Mouse (Mus musculus) adrenal gland, postnatal 25 days (tissue): ENCODE results near the gene Robo2. TPM values are rescaled to one million over a fixed set of nuclear protein-coding genes. Genes with fewer than 3 reads are reported as not detected.
"Not testable (repeated sequence)": the region's sequence is repeated elsewhere in the genome, so short reads cannot be mapped to it uniquely, and the experiment has no call there.

Experiments used
- DNase-seq: peaks from one replicate; pipeline ENCODE4 v3.0.0; 2021; ENCODE audit warnings: mixed read lengths
- total RNA-seq: library from RNA; stranded (reverse); gene quantifications from 2 replicates; pipeline ENCODE4 v1.2.3, GENCODE M21; 2021

The Robo2 gene
- total RNA-seq, 1 experiment from 2014 or later = 4.3 TPM

- DNase-seq = no peak
Observed at GRCm38 (mm10) chr16:74200024-74200703, 211.5 kb downstream of the Robo2 start.

GRCm38 (mm10) chr16:74192979-74193554 is 218.6 kb downstream of the Robo2 start:
- no peak for DNase-seq

- no peak for DNase-seq
Observed at GRCm38 (mm10) chr16:74191621-74192020, 220.0 kb downstream of the Robo2 start.

- DNase-seq = peak; percentile 2
Observed at GRCm38 (mm10) chr16:74182509-74183113, 229.0 kb downstream of the Robo2 start.

GRCm38 (mm10) chr16:74172673-74173072 is 239.0 kb downstream of the Robo2 start:
- no peak for DNase-seq

- DNase-seq = no peak
Observed at GRCm38 (mm10) chr16:74169642-74170041, 242.0 kb downstream of the Robo2 start.

GRCm38 (mm10) chr16:74169121-74169520 is 242.5 kb downstream of the Robo2 start:
- no peak for DNase-seq

GRCm38 (mm10) chr16:74167832-74168231 is 243.8 kb downstream of the Robo2 start:
- peak; percentile 2 for DNase-seq

- no peak for DNase-seq
Observed at GRCm38 (mm10) chr16:74162041-74162440, 249.6 kb downstream of the Robo2 start.

GRCm38 (mm10) chr16:74159189-74159588 is 252.4 kb downstream of the Robo2 start:
- DNase-seq = no peak

- no peak for DNase-seq
Observed at GRCm38 (mm10) chr16:74136181-74136580, 275.4 kb downstream of the Robo2 start.

GRCm38 (mm10) chr16:74132833-74133232 is 278.8 kb downstream of the Robo2 start:
- DNase-seq = peak; percentile 29

- no peak for DNase-seq
Observed at GRCm38 (mm10) chr16:74131370-74131769, 280.3 kb downstream of the Robo2 start.

- DNase-seq = no peak
Observed at GRCm38 (mm10) chr16:74128443-74128983, 283.1 kb downstream of the Robo2 start.

- no peak for DNase-seq
Observed at GRCm38 (mm10) chr16:74113155-74113554, 298.5 kb downstream of the Robo2 start.

- DNase-seq = no peak
Observed at GRCm38 (mm10) chr16:74111101-74111500, 300.5 kb downstream of the Robo2 start.

GRCm38 (mm10) chr16:74104449-74104848 is 307.2 kb downstream of the Robo2 start:
- DNase-seq = not testable (repeated sequence)

- no peak for DNase-seq
Observed at GRCm38 (mm10) chr16:74092997-74093801, 318.4 kb downstream of the Robo2 start.

GRCm38 (mm10) chr16:74089951-74090350 is 321.7 kb downstream of the Robo2 start:
- no peak for DNase-seq

GRCm38 (mm10) chr16:74084188-74084587 is 327.4 kb downstream of the Robo2 start:
- DNase-seq = no peak

- no peak for DNase-seq
Observed at GRCm38 (mm10) chr16:74072671-74073070, 339.0 kb downstream of the Robo2 start.

- DNase-seq = no peak
Observed at GRCm38 (mm10) chr16:74070628-74071027, 341.0 kb downstream of the Robo2 start.
